ENCODE assay signal across 18 mouse cellular contexts in the genomic region with DNA sequence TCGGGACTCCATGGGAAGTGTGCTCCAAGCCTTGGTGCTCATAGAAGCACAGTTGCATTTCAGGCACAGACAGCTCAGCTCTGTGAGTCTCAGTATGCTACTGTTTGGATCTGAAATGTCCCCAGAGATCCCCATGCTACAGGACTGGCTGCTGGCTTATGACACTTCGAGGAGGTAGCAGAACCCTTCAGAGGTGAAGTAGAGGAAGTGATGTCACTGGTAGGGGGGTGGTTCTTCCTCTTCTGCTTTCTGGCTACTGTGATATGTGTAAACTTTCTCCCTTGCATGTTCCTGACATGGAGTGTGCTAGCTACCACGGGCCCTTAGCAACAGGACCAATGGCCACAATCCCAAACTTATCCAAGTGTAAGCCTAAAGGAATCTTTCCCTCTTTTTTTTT.
A peak's percentile ranks its signal among the peaks of the same experiment; 100 is the strongest.
DNase-seq lines count a peak whose midpoint lies in the region; ATAC-seq and TF ChIP-seq lines count a peak whose summit lies in the region.
"Had no signal": no experiment of that assay in that cellular context is flagged by ENCODE, and none has a peak within 500 bp of the region (broad histone marks: within the 10 kb centered on the region; RNA-seq: fewer than 3 reads in every experiment).

No protein-coding gene starts in this region.

- ATAC-seq in liver, postnatal 0 days, result no peak
- peak; percentile 86 for ATAC-seq in megakaryocyte, adult 5-6 weeks (ENCODE audit: poor library complexity, severe bottlenecking)

- H3K9me3 ChIP-seq in liver, postnatal 0 days (ENCODE audit: low read length), result no peaks in the 10 kb centered on the region
- H3K9me3 ChIP-seq: embryonic facial prominence, embryonic 13.5 days; heart, embryonic 13.5 days; limb, embryonic 13.5 days had no signal

- TF ChIP-seq CTCF in liver, postnatal 0 days (IDR thresholded peaks at IDR 0.05; ENCODE audit: low read depth), result no peak
- TF ChIP-seq CTCF in bone marrow, adult 2 months (IDR thresholded peaks at IDR 0.05; ENCODE audit: control insufficient read depth, insufficient read depth, low read length), result no peak

- H3K9ac ChIP-seq in liver, postnatal 0 days (replicated peaks), result no peak overlapping the region
- H3K9ac ChIP-seq: embryonic facial prominence, embryonic 13.5 days; heart, embryonic 13.5 days; limb, embryonic 13.5 days had no signal

- no peak for TF ChIP-seq EP300 in liver, postnatal 0 days (IDR thresholded peaks at IDR 0.05; ENCODE audit: low read depth)

- WGBS in liver, postnatal 0 days (ENCODE audit: insufficient replicate concordance), result 45% methylated on average over 3 of the region's 3 CpGs
- WGBS in bone marrow, adult 2 months, result 24% methylated on average over 3 of the region's 3 CpGs

- no peak overlapping the region for H3K4me2 ChIP-seq in liver, postnatal 0 days (ENCODE audit: low read depth, low read length)
- H3K4me2 ChIP-seq: embryonic facial prominence, embryonic 13.5 days; heart, embryonic 13.5 days; limb, embryonic 13.5 days had no signal

- H3K27me3 ChIP-seq in liver, postnatal 0 days (ENCODE audit: insufficient read depth, low read length), result no peaks in the 10 kb centered on the region
- H3K27me3 ChIP-seq: embryonic facial prominence, embryonic 13.5 days; heart, embryonic 13.5 days; limb, embryonic 13.5 days had no signal

- H3K36me3 ChIP-seq in liver, postnatal 0 days (replicated peaks; ENCODE audit: insufficient read depth, low read length), result no peaks in the 10 kb centered on the region
- H3K36me3 ChIP-seq: embryonic facial prominence, embryonic 13.5 days; heart, embryonic 13.5 days; limb, embryonic 13.5 days had no signal

- H3K4me3 ChIP-seq in liver, postnatal 0 days (ENCODE audit: low read depth, low read length), result no peak overlapping the region
- no peak overlapping the region for H3K4me3 ChIP-seq in bone marrow, adult 2 months (replicated peaks; ENCODE audit: control insufficient read depth, low read depth, low read length)
- H3K4me3 ChIP-seq: embryonic facial prominence, embryonic 13.5 days; gastrocnemius, adult 2 months; heart, embryonic 13.5 days; limb, embryonic 13.5 days had no signal

- H3K27ac ChIP-seq in liver, postnatal 0 days (ENCODE audit: low read depth), result no peak overlapping the region
- 0 out of 2 replicates have a peak overlapping the region, but pooled peaks have one; percentile 17 for H3K27ac ChIP-seq in bone marrow, adult 2 months (ENCODE audit: control insufficient read depth, insufficient read depth, low read depth, low read length, poor library complexity)
- H3K27ac ChIP-seq: embryonic facial prominence, embryonic 13.5 days; gastrocnemius, adult 2 months; heart, embryonic 13.5 days; limb, embryonic 13.5 days had no signal

- TF ChIP-seq POLR2A in bone marrow, adult 2 months (IDR thresholded peaks at IDR 0.05; ENCODE audit: borderline replicate concordance, control insufficient read depth, low read depth, low read length), result no peak

- H3K4me1 ChIP-seq in liver, postnatal 0 days (ENCODE audit: insufficient read depth), result peaks cover 25% of the 10 kb centered on the region
- peaks cover 13% of the 10 kb centered on the region for H3K4me1 ChIP-seq in bone marrow, adult 2 months (ENCODE audit: control insufficient read depth, insufficient read depth, low read length)

- DNase-seq in liver, result peak; percentile 1
- no peak for DNase-seq in liver, postnatal 0 days
- DNase-seq in B cell, adult 2 months, result peak; percentile 75 to 83
- DNase-seq in layer of hippocampus, adult 18-20 months (ENCODE audit: low spot score in 2 of 2), result no peak
- no peak for DNase-seq in kidney, adult 18-20 months
- DNase-seq in adrenal gland, postnatal 36 days, result no peak
- DNase-seq: adrenal gland, adult 2 months; cerebellum, postnatal 10 days; gastrocnemius, adult 2 months; kidney, adult 2 months; kidney, postnatal 36 days; retina, postnatal 1 day; thymus, adult 2 months had no signal

Comparison
In these comparisons a context has a peak if more than half of its experiments do, and no peak if none do; other contexts are left out.
1. DNase-seq: peak in liver (single experiment) and B cell, adult 2 months (2 of 2); none in liver, postnatal 0 days (single experiment), layer of hippocampus, adult 18-20 months (0 of 2), kidney, adult 18-20 months (single experiment) and adrenal gland, postnatal 36 days (0 of 2).